Mouse (Mus musculus) adrenal gland, postnatal 25 days (tissue): ENCODE measurements around the gene Sarm1. TPM values are rescaled to one million over a fixed set of nuclear protein-coding genes. Genes with fewer than 3 reads are reported as not detected.

ENCODE experiments used
- total RNA-seq: library from RNA; stranded (reverse); gene quantifications from 2 replicates; pipeline ENCODE4 v1.2.3, GENCODE M21; 2021

The Sarm1 gene
- total RNA-seq, 1 experiment from 2014 or later: 6.7 TPM

Other genes starting within 250 kb of the Sarm1 start
- gene 2610507B11Rik, start 236.0 kb downstream of the Sarm1 start, total RNA-seq: 163 and 168 TPM in 2 replicates
- gene BC030499, start 206.9 kb downstream of the Sarm1 start, total RNA-seq: 1.3 and 1.7 TPM in 2 replicates
- gene Spag5, start 196.2 kb downstream of the Sarm1 start, total RNA-seq: 9.5 and 10.7 TPM in 2 replicates
- 20.9 and 23.2 TPM in 2 replicates for gene Aldoc, start 174.8 kb downstream of the Sarm1 start, total RNA-seq
- gene Pigs, start 169.3 kb downstream of the Sarm1 start, total RNA-seq: 57.0 and 63.2 TPM in 2 replicates
- 27.3 and 45.5 TPM in 2 replicates for gene Unc119, start 154.3 kb downstream of the Sarm1 start, total RNA-seq
- 0.36 and 0.86 TPM in 2 replicates for gene Foxn1, start 111.2 kb downstream of the Sarm1 start, total RNA-seq
- gene Slc13a2, start 75.5 kb downstream of the Sarm1 start, total RNA-seq: not detected in 2 replicates
- gene Slc46a1, start 32.1 kb downstream of the Sarm1 start, total RNA-seq: 46.2 and 57.5 TPM in 2 replicates
- gene Vtn, start 1.3 kb upstream of the Sarm1 start, total RNA-seq: 1.1 and 23.3 TPM in 2 replicates
- not detected in 2 replicates for gene Sebox, start 5.7 kb upstream of the Sarm1 start, total RNA-seq
- 32.1 and 35.9 TPM in 2 replicates for gene Tmem199, start 14.4 kb upstream of the Sarm1 start, total RNA-seq
- gene Poldip2, start 14.4 kb upstream of the Sarm1 start, total RNA-seq: 155 and 159 TPM in 2 replicates
- gene Tnfaip1, start 38.6 kb upstream of the Sarm1 start, total RNA-seq: 40.6 and 45.9 TPM in 2 replicates
- 81.9 and 97.8 TPM in 2 replicates for gene Ift20, start 38.6 kb upstream of the Sarm1 start, total RNA-seq
- gene Tmem97, start 53.0 kb upstream of the Sarm1 start, total RNA-seq: 63.8 and 70.1 TPM in 2 replicates
- 66.5 and 93.9 TPM in 2 replicates for gene Nlk, start 199.6 kb upstream of the Sarm1 start, total RNA-seq